Mouse (Mus musculus) neutrophil, adult 65 days (primary cell): Measurements from ENCODE around the gene Olfr1115. TPM values are rescaled to one million over a fixed set of nuclear protein-coding genes. Genes with fewer than 3 reads are reported as not detected.

Source experiments
- total RNA-seq: library from RNA; stranded (reverse); gene quantifications from 2 replicates; pipeline ENCODE4 v1.2.4, GENCODE M21; 2023

The Olfr1115 gene
- not detected in 2 replicates for total RNA-seq

GRCm38 (mm10) chr2:87247713-87248112 is at the start of gene Olfr1115:
Olfr1115 (plus strand) TSS chr2:87248013.

GRCm38 (mm10) chr2:87208670-87209069 is 39.1 kb upstream of the Olfr1115 start, which contains the start of gene Olfr1113:
Olfr1113 (plus strand) TSS chr2:87208970.

GRCm38 (mm10) chr2:87267234-87267633 is 19.4 kb downstream of the Olfr1115 start, which contains the start of gene Olfr1116:
Olfr1116 (plus strand) TSS chr2:87267534.

Other genes starting within 250 kb of the Olfr1115 start
- gene Olfr1102, start 249.6 kb upstream of the Olfr1115 start, total RNA-seq = not detected in 2 replicates
- not detected in 2 replicates for gene Olfr1104, start 220.9 kb upstream of the Olfr1115 start, total RNA-seq
- not detected in 2 replicates for gene Olfr1105, start 211.5 kb upstream of the Olfr1115 start, total RNA-seq
- not detected in 2 replicates for gene Olfr1106, start 195.7 kb upstream of the Olfr1115 start, total RNA-seq
- gene Olfr1107, start 172.2 kb upstream of the Olfr1115 start, total RNA-seq = not detected in 2 replicates
- not detected in 2 replicates for gene Olfr1109, start 152.0 kb upstream of the Olfr1115 start, total RNA-seq
- not detected in 2 replicates for gene Olfr259, start 133.4 kb upstream of the Olfr1115 start, total RNA-seq
- gene Olfr1110, start 107.7 kb upstream of the Olfr1115 start, total RNA-seq = not detected in 2 replicates
- not detected in 2 replicates for gene Olfr1111, start 95.4 kb upstream of the Olfr1115 start, total RNA-seq
- not detected in 2 replicates for gene Olfr1112, start 60.2 kb upstream of the Olfr1115 start, total RNA-seq
- gene Olfr1113, start 39.0 kb upstream of the Olfr1115 start, total RNA-seq = not detected in 2 replicates
- gene Olfr1116, start 19.5 kb downstream of the Olfr1115 start, total RNA-seq = not detected in 2 replicates
- not detected in 2 replicates for gene Olfr1118, start 59.6 kb downstream of the Olfr1115 start, total RNA-seq
- gene Olfr1120, start 106.8 kb downstream of the Olfr1115 start, total RNA-seq = not detected in 2 replicates
- gene Olfr1121, start 121.9 kb downstream of the Olfr1115 start, total RNA-seq = not detected in 2 replicates
- 0.07 TPM in 1 of 2 replicates, not detected in the other for gene Olfr1122, start 137.8 kb downstream of the Olfr1115 start, total RNA-seq
- gene Olfr1123, start 168.6 kb downstream of the Olfr1115 start, total RNA-seq = not detected in 2 replicates
- not detected in 2 replicates for gene Olfr1124, start 182.3 kb downstream of the Olfr1115 start, total RNA-seq
- not detected in 2 replicates for gene Olfr1126, start 205.9 kb downstream of the Olfr1115 start, total RNA-seq
- gene Pramel7, start 249.1 kb downstream of the Olfr1115 start, total RNA-seq = not detected in 2 replicates